Mouse (Mus musculus) lung, postnatal 0 days (tissue): ENCODE data around the gene Ttyh2.

Experiments used
- CTCF ChIP-seq: IDR thresholded peaks from 2 replicates; pipeline ENCODE4 v1.5.1; 2016; ENCODE audit warnings: antibody characterized with exemption, mild to moderate bottlenecking
- EP300 ChIP-seq: IDR thresholded peaks from 2 replicates; pipeline ENCODE4 v1.6.1; 2016; ENCODE audit warnings: antibody characterized with exemption, mild to moderate bottlenecking, control low read depth

GRCm38 (mm10) chr11:114698496-114698895 is 23.3 kb downstream of the Ttyh2 start:
- TF ChIP-seq CTCF (no peak), EP300 (no peak)
